Mouse (Mus musculus): ENCODE measurements around the gene Kat6b. TPM values are rescaled to one million over a fixed set of nuclear protein-coding genes. Genes with fewer than 3 reads are reported as not detected.
"Not testable (repeated sequence)": the region's sequence is repeated elsewhere in the genome, so short reads cannot be mapped to it uniquely, and the experiment has no call there.

The Kat6b gene
- total RNA-seq, 2 experiments from 2014 or later: 6.9 to 10.6 TPM

GRCm38 (mm10) chr14:21625946-21626345, 144.7 kb downstream of the Kat6b start:
- no peak for ATAC-seq (replicated peaks; ENCODE audit: low FRiP score, poor library complexity, severe bottlenecking)

GRCm38 (mm10) chr14:21631665-21632200, 150.5 kb downstream of the Kat6b start:
- no peak for ATAC-seq (replicated peaks; ENCODE audit: low FRiP score, poor library complexity, severe bottlenecking)

GRCm38 (mm10) chr14:21636548-21636947, 155.3 kb downstream of the Kat6b start:
- ATAC-seq (replicated peaks; ENCODE audit: low FRiP score, poor library complexity, severe bottlenecking): no peak

- no peak for ATAC-seq (replicated peaks; ENCODE audit: low FRiP score, poor library complexity, severe bottlenecking)
These were observed 159.7 kb downstream of the Kat6b start for GRCm38 (mm10) chr14:21640806-21641435.

GRCm38 (mm10) chr14:21653813-21654212, 172.6 kb downstream of the Kat6b start:
- ATAC-seq (replicated peaks; ENCODE audit: low FRiP score, poor library complexity, severe bottlenecking): no peak

GRCm38 (mm10) chr14:21659155-21659554, 177.9 kb downstream of the Kat6b start:
- no peak for ATAC-seq (replicated peaks; ENCODE audit: low FRiP score, poor library complexity, severe bottlenecking)

- no peak for ATAC-seq (replicated peaks; ENCODE audit: low FRiP score, poor library complexity, severe bottlenecking)
These were observed 178.4 kb downstream of the Kat6b start for GRCm38 (mm10) chr14:21659652-21660051.

GRCm38 (mm10) chr14:21662465-21663142, 181.4 kb downstream of the Kat6b start:
- 0 out of 2 replicates have a peak, but pooled peaks have one; percentile 56 for ATAC-seq (replicated peaks; ENCODE audit: low FRiP score, poor library complexity, severe bottlenecking)

GRCm38 (mm10) chr14:21669218-21669617, 188.0 kb downstream of the Kat6b start:
- ATAC-seq (replicated peaks; ENCODE audit: low FRiP score, poor library complexity, severe bottlenecking): no peak

GRCm38 (mm10) chr14:21669633-21670421, 188.6 kb downstream of the Kat6b start:
- no peak for ATAC-seq (replicated peaks; ENCODE audit: low FRiP score, poor library complexity, severe bottlenecking)

- not testable (repeated sequence) for ATAC-seq (replicated peaks; ENCODE audit: low FRiP score, poor library complexity, severe bottlenecking)
These were observed 189.3 kb downstream of the Kat6b start for GRCm38 (mm10) chr14:21670422-21671006.

- no peak for ATAC-seq (replicated peaks; ENCODE audit: low FRiP score, poor library complexity, severe bottlenecking)
These were observed 191.9 kb downstream of the Kat6b start for GRCm38 (mm10) chr14:21673100-21673499.

- no peak for ATAC-seq (replicated peaks; ENCODE audit: low FRiP score, poor library complexity, severe bottlenecking)
These were observed 193.2 kb downstream of the Kat6b start for GRCm38 (mm10) chr14:21674471-21674870.

GRCm38 (mm10) chr14:21676223-21676622, 195.0 kb downstream of the Kat6b start:
- no peak for ATAC-seq (replicated peaks; ENCODE audit: low FRiP score, poor library complexity, severe bottlenecking)

- 0 out of 2 replicates have a peak, but pooled peaks have one; percentile 40 for ATAC-seq (replicated peaks; ENCODE audit: low FRiP score, poor library complexity, severe bottlenecking)
These were observed 197.5 kb downstream of the Kat6b start for GRCm38 (mm10) chr14:21678509-21679285.

- ATAC-seq (replicated peaks; ENCODE audit: low FRiP score, poor library complexity, severe bottlenecking): no peak
These were observed 198.5 kb downstream of the Kat6b start for GRCm38 (mm10) chr14:21679631-21680201.

GRCm38 (mm10) chr14:21682681-21683129, 201.5 kb downstream of the Kat6b start:
- peak; percentile 86 for ATAC-seq (replicated peaks; ENCODE audit: low FRiP score, poor library complexity, severe bottlenecking)

GRCm38 (mm10) chr14:21683834-21684233, 202.6 kb downstream of the Kat6b start:
- no peak for ATAC-seq (replicated peaks; ENCODE audit: low FRiP score, poor library complexity, severe bottlenecking)

All from erythroblast, adult 5-6 weeks (primary cell).